Mouse (Mus musculus) midbrain, embryonic 14.5 days (tissue): ENCODE results near the gene B130006D01Rik. TPM values are rescaled to one million over a fixed set of nuclear protein-coding genes. Genes with fewer than 3 reads are reported as not detected.

Experiments used
- ATAC-seq: fragments of 200-750 bp; cut with Nextera tagmentation; 2 replicates; pipeline ENCODE4 v1.8.0; 2017; ENCODE audit warnings: moderate number of reproducible peaks, moderate library complexity; ENCODE audit not compliant: low FRiP score, low TSS enrichment
- DNase-seq: peaks from one replicate; pipeline ENCODE4 v3.0.0-alpha.2; 2015
- H3K27ac ChIP-seq: fragments of 300-500 bp; sonication (generic); replicated peaks from 2 replicates; pipeline ENCODE4 v1.5.1; 2014; ENCODE audit warnings: mild to moderate bottlenecking, low read depth, low read length, moderate library complexity
- H3K27me3 ChIP-seq: fragments of 300-500 bp; sonication (generic); 2 replicates; pipeline ENCODE4 v1.6.1; 2014; ENCODE audit warnings: low read length, control low read depth, mixed read lengths; ENCODE audit not compliant: control insufficient read depth, insufficient read depth
- H3K36me3 ChIP-seq: fragments of 300-500 bp; sonication (generic); 2 replicates; pipeline ENCODE4 v1.6.1; 2014; ENCODE audit warnings: low read length, control low read depth; ENCODE audit not compliant: control insufficient read depth, insufficient read depth
- H3K4me1 ChIP-seq: fragments of 300-500 bp; sonication (generic); 2 replicates; pipeline ENCODE4 v1.6.1; 2014; ENCODE audit warnings: mild to moderate bottlenecking, antibody characterized with exemption, low read length, control low read depth; ENCODE audit not compliant: control insufficient read depth, insufficient read depth
- H3K4me2 ChIP-seq: fragments of 300-500 bp; sonication (generic); 2 replicates; pipeline ENCODE4 v1.6.1; 2014; ENCODE audit warnings: mild to moderate bottlenecking, low read length, moderate library complexity
- H3K4me3 ChIP-seq: fragments of 300-500 bp; sonication (generic); replicated peaks from 2 replicates; pipeline ENCODE4 v1.5.1; 2014; ENCODE audit warnings: low read depth, low read length
- H3K9ac ChIP-seq: fragments of 300-500 bp; sonication (generic); replicated peaks from 2 replicates; pipeline ENCODE4 v1.6.1; 2014; ENCODE audit warnings: mild to moderate bottlenecking, low read length, moderate library complexity
- H3K9me3 ChIP-seq: fragments of 300-500 bp; sonication (generic); 2 replicates; pipeline ENCODE4 v1.6.1; 2016; ENCODE audit warnings: low read length, control low read depth, mixed read lengths; ENCODE audit not compliant: control insufficient read depth
- WGBS: fragments of 180-500 bp; shearing (Covaris S2); extraction: QIAGEN DNeasy Blood & Tissue Kit; methylation state at CpG from one replicate; pipeline ENCODE4 v1.1.7; 2014; 5-methylcytosine and 5-hydroxymethylcytosine counted together
- polyA plus RNA-seq: library from polyadenylated mRNA; unstranded; fragments of >200 nt; fragmentation: Nextera tagmentation; extraction: Ambion mirVana; gene quantifications from 2 replicates; pipeline ENCODE4 v1.2.1, GENCODE M21; 2014

Gene B130006D01Rik
- polyA plus RNA-seq, 1 experiment from 2014 or later, result 1.5 TPM

DNA sequence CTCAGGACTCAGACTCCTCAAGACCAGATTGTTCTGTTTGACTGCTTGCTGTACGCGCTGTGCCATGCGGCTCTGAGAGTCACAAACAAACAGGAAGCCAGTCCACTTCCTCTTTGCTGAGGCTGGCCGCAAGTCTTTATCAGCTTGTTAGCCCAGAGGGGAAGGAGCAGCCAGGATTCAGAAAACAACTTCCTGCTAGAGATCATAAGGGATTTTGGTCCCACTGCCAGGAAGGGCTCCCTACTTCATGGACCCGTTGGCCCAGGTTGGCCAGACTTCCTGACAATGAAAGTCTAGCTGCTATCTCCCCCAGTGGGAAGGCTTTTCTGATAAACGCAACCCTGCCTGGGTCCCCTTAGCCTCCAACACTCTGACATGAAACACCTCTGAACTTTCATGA, 34.9 kb upstream of the B130006D01Rik start:
- Histone ChIP-seq H3K4me2 (no peak overlapping the region), H3K27me3 (no peaks in the 10 kb centered on the region), H3K27ac (no peak overlapping the region), H3K4me1 (no peaks in the 10 kb centered on the region), H3K36me3 (no peaks in the 10 kb centered on the region), H3K9me3 (no peaks in the 10 kb centered on the region), H3K9ac (no peak overlapping the region), H3K4me3 (no peak overlapping the region)
- 88% methylated on average over 6 of the region's 6 CpGs for WGBS
- DNase-seq (no peak), ATAC-seq (no peak)

DNA sequence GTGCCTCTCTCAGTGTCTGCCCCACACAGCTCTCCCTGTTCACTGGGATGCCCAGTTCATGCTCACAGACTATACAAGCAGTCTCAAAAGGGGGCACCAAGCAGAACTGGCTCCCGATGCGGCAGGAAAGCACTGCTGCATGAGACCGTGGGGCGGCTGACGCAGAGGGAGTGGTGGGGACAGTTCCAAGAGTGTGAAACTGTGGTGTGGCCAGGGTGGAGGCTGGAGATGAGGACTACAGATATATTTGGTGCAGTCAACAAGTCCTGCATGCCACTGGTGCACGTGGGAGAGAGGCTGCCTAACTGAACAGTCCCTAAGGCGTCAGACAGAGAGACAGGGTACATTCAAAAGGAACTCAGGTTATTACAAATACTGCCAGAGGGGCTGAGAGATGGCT, 34.4 kb upstream of the B130006D01Rik start:
- ATAC-seq, result no peak
- Histone ChIP-seq H3K27ac (no peak overlapping the region), H3K4me2 (no peak overlapping the region), H3K36me3 (no peaks in the 10 kb centered on the region), H3K9ac (no peak overlapping the region), H3K4me1 (no peaks in the 10 kb centered on the region), H3K9me3 (no peaks in the 10 kb centered on the region), H3K27me3 (no peaks in the 10 kb centered on the region), H3K4me3 (no peak overlapping the region)
- WGBS, result 84% methylated on average over 7 of the region's 7 CpGs
- DNase-seq, result no peak

DNA sequence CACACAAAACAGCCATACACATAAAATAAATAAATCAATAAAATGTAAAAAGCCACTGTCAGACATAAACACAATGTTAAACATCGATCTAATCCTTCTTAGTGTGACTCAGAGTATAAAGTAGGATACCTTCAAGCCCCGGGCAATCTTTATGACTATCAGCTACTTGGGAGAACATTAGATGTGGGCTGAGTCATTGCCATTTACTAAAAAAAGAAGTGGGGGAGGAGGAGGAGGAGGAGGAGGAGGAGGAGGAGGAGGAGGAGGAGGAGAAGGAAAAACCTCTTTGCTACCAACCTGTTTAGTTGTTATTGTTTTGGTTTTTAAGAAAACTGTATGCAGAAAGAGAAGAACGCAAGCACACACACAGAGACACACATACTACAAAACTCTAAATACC, 33.8 kb upstream of the B130006D01Rik start:
- ATAC-seq, result no peak
- WGBS, result 87% methylated on average over 3 of the region's 3 CpGs
- no peaks in the 10 kb centered on the region for H3K27me3 ChIP-seq

DNA sequence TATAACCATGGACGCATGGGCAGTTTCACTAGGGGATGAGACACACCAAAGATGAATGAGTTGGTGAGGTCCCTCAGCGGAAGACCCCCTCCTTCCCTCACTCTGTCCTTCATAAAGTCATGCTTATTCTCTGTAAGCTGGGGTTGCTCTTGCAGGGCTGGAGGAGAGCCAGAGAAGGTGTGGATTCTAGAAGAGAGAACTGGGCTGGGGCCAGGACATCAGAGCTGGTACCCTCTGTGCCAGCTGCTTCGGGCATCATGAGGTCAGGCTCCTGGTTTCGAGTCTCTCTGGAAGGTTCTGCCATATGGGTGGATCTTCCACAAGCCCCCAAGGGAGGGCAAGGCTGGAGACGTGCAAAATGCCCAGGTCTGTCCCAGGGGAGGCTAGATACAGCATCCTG, 24.8 kb upstream of the B130006D01Rik start:
- H3K27ac ChIP-seq, result no peak overlapping the region
- H3K27me3 ChIP-seq, result no peaks in the 10 kb centered on the region
- ATAC-seq, result no peak
- no peaks in the 10 kb centered on the region for H3K9me3 ChIP-seq
- DNase-seq, result no peak
- no peaks in the 10 kb centered on the region for H3K4me1 ChIP-seq
- no peak overlapping the region for H3K4me3 ChIP-seq
- WGBS, result 85% methylated on average over 5 of the region's 5 CpGs
- H3K4me2 ChIP-seq, result no peak overlapping the region
- no peaks in the 10 kb centered on the region for H3K36me3 ChIP-seq
- H3K9ac ChIP-seq, result no peak overlapping the region

More for the DNA sequence above, 33.8 kb upstream of the B130006D01Rik start:
- Histone ChIP-seq H3K9me3 (no peaks in the 10 kb centered on the region), H3K4me1 (no peaks in the 10 kb centered on the region), H3K36me3 (no peaks in the 10 kb centered on the region), H3K4me2 (no peak overlapping the region), H3K9ac (no peak overlapping the region), H3K27ac (no peak overlapping the region), H3K4me3 (no peak overlapping the region)
- no peak for DNase-seq

DNA sequence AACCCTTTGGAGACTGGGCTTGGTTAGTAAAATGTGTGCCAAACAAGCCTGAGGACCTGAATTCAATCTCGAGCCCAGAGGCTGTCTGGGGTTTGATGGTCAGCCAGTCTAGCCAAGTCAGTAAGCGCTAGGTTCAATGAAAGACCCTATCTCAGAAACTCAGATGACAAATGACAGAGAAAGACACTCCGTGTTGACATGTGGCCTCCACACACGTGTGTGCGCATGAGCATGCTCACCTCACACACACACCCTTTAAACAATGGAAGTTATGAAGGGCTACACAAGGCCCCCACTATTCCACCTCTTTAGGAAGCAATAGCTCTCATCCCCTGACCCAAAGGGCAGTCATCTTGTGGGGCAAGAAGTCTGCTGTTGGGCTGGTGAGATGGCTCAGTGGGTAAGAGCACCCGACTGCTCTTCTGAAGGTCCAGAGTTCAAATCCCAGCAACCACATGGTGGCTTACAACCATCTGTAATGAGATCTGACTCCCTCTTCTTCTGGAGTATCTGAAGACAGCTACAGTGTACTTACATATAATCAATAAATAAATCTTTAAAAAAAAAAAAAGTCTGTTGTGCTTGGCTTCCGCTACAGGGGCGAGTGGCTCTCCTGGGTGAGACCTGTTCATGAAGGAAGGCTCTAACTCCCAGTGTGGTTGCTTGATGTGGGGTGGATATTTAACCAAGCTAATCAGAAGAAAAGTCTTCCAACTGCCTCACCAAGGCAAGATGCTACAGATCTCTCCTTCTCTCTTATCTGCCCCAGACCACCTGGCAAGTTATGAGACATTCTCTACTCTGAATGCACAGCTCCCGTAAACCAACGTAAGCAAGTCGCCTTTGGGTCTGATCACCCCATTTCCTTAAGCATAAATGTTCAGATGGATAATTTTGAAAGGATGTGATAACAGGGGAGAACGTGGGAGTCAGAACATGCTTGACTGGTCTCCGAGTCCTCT, 22.3 kb upstream of the B130006D01Rik start:
- Histone ChIP-seq H3K4me3 (no peak overlapping the region), H3K27me3 (no peaks in the 10 kb centered on the region), H3K4me2 (no peak overlapping the region), H3K4me1 (no peaks in the 10 kb centered on the region), H3K9me3 (no peaks in the 10 kb centered on the region), H3K27ac (no peak overlapping the region), H3K36me3 (no peaks in the 10 kb centered on the region), H3K9ac (no peak overlapping the region)
- no peak for ATAC-seq
- 93% methylated on average over 13 of the region's 13 CpGs for WGBS
- DNase-seq, result no peak

DNA sequence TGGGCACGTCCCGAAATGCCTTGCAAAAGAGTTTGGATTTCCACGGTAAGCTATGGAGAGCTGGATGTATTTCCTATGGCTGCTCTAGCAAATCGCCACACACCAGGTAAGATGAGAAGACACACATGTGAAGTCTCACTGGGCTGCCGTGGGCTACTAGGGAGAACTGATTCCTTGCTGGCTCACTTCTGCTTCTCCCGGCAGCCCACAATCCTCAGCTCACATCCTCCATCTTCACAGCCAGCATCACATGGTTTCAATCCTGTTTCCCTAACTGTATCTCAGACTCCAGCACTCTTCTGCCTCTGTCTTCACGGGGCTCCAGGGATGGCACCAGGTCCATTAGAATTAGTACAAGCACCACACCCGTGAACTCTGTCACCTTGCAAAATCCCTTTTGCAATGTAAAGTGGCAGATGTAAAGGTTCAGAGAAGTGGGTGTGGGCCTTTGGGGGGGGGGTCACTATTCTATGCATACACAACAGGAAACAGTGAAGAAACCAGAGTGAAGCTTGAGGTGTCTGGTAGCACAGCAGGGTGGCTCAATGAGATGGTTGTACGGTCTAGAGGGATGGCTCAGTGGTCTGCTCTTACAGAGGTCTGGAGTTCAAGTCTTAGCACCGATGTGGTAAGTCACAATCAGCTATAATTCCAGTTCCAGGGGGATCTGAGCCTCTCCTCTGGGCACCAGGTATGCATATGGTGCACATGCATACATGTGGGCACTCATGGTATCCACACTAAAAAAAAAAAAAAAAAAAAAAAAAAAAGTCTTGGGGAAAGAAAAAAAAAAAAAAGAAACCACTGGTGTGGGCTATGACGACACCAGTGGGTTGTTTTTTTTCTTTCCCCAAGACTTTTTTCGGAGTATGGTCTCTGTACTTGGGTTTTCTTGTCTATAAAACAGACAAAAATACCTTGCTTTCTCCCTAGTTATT, 19.1 kb upstream of the B130006D01Rik start:
- H3K27ac ChIP-seq, result no peak overlapping the region
- 89% methylated on average over 12 of the region's 12 CpGs for WGBS
- H3K4me3 ChIP-seq, result no peak overlapping the region
- H3K9ac ChIP-seq, result no peak overlapping the region
- no peaks in the 10 kb centered on the region for H3K9me3 ChIP-seq
- no peaks in the 10 kb centered on the region for H3K27me3 ChIP-seq
- no peaks in the 10 kb centered on the region for H3K4me1 ChIP-seq
- H3K36me3 ChIP-seq, result no peaks in the 10 kb centered on the region
- H3K4me2 ChIP-seq, result no peak overlapping the region
- no peak for ATAC-seq
- no peak for DNase-seq

DNA sequence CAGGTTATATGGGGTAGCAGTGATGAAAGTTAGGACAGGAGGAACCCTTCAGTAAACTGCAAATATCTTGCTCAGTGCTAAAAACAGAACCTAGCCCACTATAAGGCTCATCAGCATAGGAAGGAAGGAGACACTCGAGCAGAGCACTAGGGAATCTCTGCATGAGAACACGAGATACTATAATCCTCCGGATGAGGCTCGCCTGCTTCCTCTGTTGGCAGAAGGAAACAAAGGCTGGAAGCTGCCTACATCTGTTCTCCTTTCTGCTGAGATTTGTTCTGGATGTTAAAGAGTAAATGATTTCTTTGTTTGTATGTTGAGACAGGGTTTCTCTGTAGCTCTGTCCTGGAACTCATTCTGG, 18.4 kb upstream of the B130006D01Rik start:
- Histone ChIP-seq H3K4me1 (no peaks in the 10 kb centered on the region), H3K27ac (no peak overlapping the region), H3K9me3 (no peaks in the 10 kb centered on the region), H3K27me3 (no peaks in the 10 kb centered on the region), H3K9ac (no peak overlapping the region), H3K36me3 (no peaks in the 10 kb centered on the region), H3K4me2 (no peak overlapping the region), H3K4me3 (no peak overlapping the region)
- ATAC-seq (no peak), DNase-seq (no peak)
- 39% methylated on average over 4 of the region's 4 CpGs for WGBS

DNA sequence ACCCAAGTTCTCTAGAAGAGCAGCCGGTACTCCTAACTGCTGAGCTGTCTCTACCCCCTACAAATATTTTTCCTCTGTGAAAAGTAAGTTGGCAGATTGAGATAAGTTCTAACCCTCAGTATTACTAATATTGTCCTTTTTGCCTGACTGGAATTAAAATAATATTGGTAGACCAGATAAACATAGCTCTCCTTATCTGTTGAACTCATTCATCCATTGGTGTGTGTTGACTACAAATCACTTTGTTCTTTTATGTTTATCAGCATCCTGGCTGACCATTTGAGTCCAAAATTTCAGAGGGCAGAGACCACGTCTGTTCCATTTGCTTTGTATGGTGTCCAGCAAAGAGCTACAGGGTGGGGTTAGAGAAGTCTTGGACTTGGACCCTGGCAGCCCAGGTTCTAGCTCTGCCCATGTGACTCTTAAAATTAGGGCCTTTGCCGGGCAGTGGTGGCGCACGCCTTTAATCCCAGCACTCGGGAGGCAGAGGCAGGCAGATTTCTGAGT, 13.8 kb upstream of the B130006D01Rik start:
- Histone ChIP-seq H3K9ac (no peak overlapping the region), H3K9me3 (no peaks in the 10 kb centered on the region), H3K4me3 (no peak overlapping the region), H3K4me1 (peaks cover 4% of the 10 kb centered on the region), H3K27ac (no peak overlapping the region), H3K4me2 (no peak overlapping the region), H3K27me3 (no peaks in the 10 kb centered on the region), H3K36me3 (no peaks in the 10 kb centered on the region)
- no peak for ATAC-seq
- no peak for DNase-seq
- WGBS, result 93% methylated on average over 6 of the region's 6 CpGs
